Mouse (Mus musculus): ENCODE results near the gene Xiap. TPM values are rescaled to one million over a fixed set of nuclear protein-coding genes. Genes with fewer than 3 reads are reported as not detected.

Xiap gene
- polyA plus RNA-seq, 1 experiment from 2014 or later, result 14.1 TPM

GRCm38 (mm10) chrX:42151024-42151754 is 91.7 kb downstream of the Xiap start:
- 11% methylated on average over 25 of the region's 25 CpGs for WGBS
- no peaks in the 10 kb centered on the region for H3K36me3 ChIP-seq (ENCODE audit: control insufficient read depth, insufficient read depth, low read length)
- H3K4me2 ChIP-seq, result peak overlapping the region; percentile 67
- no peaks in the 10 kb centered on the region for H3K27me3 ChIP-seq (replicated peaks; ENCODE audit: control insufficient read depth, insufficient read depth, low read length)
- H3K4me1 ChIP-seq (replicated peaks; ENCODE audit: control insufficient read depth, insufficient read depth, low read length), result no peaks in the 10 kb centered on the region
- DNase-seq (ENCODE audit: low spot score) (no peak), ATAC-seq (replicated peaks; ENCODE audit: low FRiP score) (no peak)
- H3K27ac ChIP-seq (ENCODE audit: low read depth, low read length), result peak overlapping the region; percentile 92
- H3K4me3 ChIP-seq (ENCODE audit: low read depth, low read length), result peak overlapping the region; percentile 70
- H3K9me3 ChIP-seq (ENCODE audit: control insufficient read depth, low read length), result no peaks in the 10 kb centered on the region
- H3K9ac ChIP-seq (ENCODE audit: low read depth, low read length), result peak overlapping the region; percentile 68

- Histone ChIP-seq H3K4me3 (ENCODE audit: low read depth, low read length) (peak overlapping the region; percentile 70), H3K9ac (ENCODE audit: low read depth, low read length) (peak overlapping the region; percentile 68), H3K9me3 (ENCODE audit: control insufficient read depth, low read length) (no peaks in the 10 kb centered on the region), H3K36me3 (ENCODE audit: control insufficient read depth, insufficient read depth, low read length) (no peaks in the 10 kb centered on the region), H3K4me2 (peak overlapping the region; percentile 67), H3K4me1 (replicated peaks; ENCODE audit: control insufficient read depth, insufficient read depth, low read length) (no peaks in the 10 kb centered on the region), H3K27me3 (replicated peaks; ENCODE audit: control insufficient read depth, insufficient read depth, low read length) (no peaks in the 10 kb centered on the region), H3K27ac (ENCODE audit: low read depth, low read length) (peak overlapping the region; percentile 92)
- 11% methylated on average over 17 of the region's 17 CpGs for WGBS
- DNase-seq (ENCODE audit: low spot score) (peak; percentile 59), ATAC-seq (replicated peaks; ENCODE audit: low FRiP score) (peak; percentile 69)
Measured at GRCm38 (mm10) chrX:42151903-42152369, 92.5 kb downstream of the Xiap start.

- peak overlapping the region; percentile 70 for H3K4me3 ChIP-seq (ENCODE audit: low read depth, low read length)
- no peaks in the 10 kb centered on the region for H3K36me3 ChIP-seq (ENCODE audit: control insufficient read depth, insufficient read depth, low read length)
- H3K4me1 ChIP-seq (replicated peaks; ENCODE audit: control insufficient read depth, insufficient read depth, low read length), result no peaks in the 10 kb centered on the region
- 0 out of 2 replicates have a peak overlapping the region, but pooled peaks have one; percentile 26 for H3K9ac ChIP-seq (ENCODE audit: low read depth, low read length)
- H3K9me3 ChIP-seq (ENCODE audit: control insufficient read depth, low read length), result no peaks in the 10 kb centered on the region
- H3K4me2 ChIP-seq, result peak overlapping the region; percentile 67
- H3K27ac ChIP-seq (ENCODE audit: low read depth, low read length), result no peak overlapping the region
- DNase-seq (ENCODE audit: low spot score) (no peak), ATAC-seq (replicated peaks; ENCODE audit: low FRiP score) (no peak)
- no peaks in the 10 kb centered on the region for H3K27me3 ChIP-seq (replicated peaks; ENCODE audit: control insufficient read depth, insufficient read depth, low read length)
- WGBS, result 19% methylated on average over 4 of the region's 4 CpGs
Measured at GRCm38 (mm10) chrX:42153056-42153455, 93.6 kb downstream of the Xiap start.

Other genes with a start within 250 kb of the Xiap start
- gene Thoc2, start 139.0 kb upstream of the Xiap start, polyA plus RNA-seq (2014; fragmentation: Nextera tagmentation; extraction: Ambion mirVana), result 62.1 and 67.3 TPM in 2 replicates
- gene Stag2, start 89.6 kb downstream of the Xiap start, polyA plus RNA-seq (2014; fragmentation: Nextera tagmentation; extraction: Ambion mirVana), result 56.9 and 65.9 TPM in 2 replicates